Mouse (Mus musculus) lung, embryonic 16.5 days (tissue): ENCODE measurements around the gene Cend1. TPM values are rescaled to one million over a fixed set of nuclear protein-coding genes. Genes with fewer than 3 reads are reported as not detected.

Experiments used
- ATAC-seq: fragments of 200-750 bp; cut with Nextera tagmentation; 2 replicates; pipeline ENCODE4 v1.8.0; 2017; ENCODE audit warnings: low read depth, mild to moderate bottlenecking, moderate library complexity
- H3K27ac ChIP-seq: fragments of 300-500 bp; sonication (generic); 2 replicates; pipeline ENCODE4 v1.5.1; 2014; ENCODE audit warnings: mild to moderate bottlenecking, control low read depth, low read length
- H3K27me3 ChIP-seq: fragments of 300-500 bp; sonication (generic); 2 replicates; pipeline ENCODE4 v1.6.1; 2014; ENCODE audit warnings: low read depth, low read length, mixed read lengths; ENCODE audit not compliant: control insufficient read depth, insufficient read depth
- H3K36me3 ChIP-seq: fragments of 300-500 bp; sonication (generic); 2 replicates; pipeline ENCODE4 v1.6.1; 2014; ENCODE audit warnings: low read length; ENCODE audit not compliant: control insufficient read depth, insufficient read depth
- H3K4me1 ChIP-seq: fragments of 300-500 bp; sonication (generic); replicated peaks from 2 replicates; pipeline ENCODE4 v1.6.1; 2014; ENCODE audit warnings: low read length, mixed read lengths; ENCODE audit not compliant: control insufficient read depth, insufficient read depth
- H3K4me2 ChIP-seq: fragments of 300-500 bp; sonication (generic); 2 replicates; pipeline ENCODE4 v1.6.1; 2014; ENCODE audit warnings: low read depth, low read length, control low read depth
- H3K4me3 ChIP-seq: fragments of 300-500 bp; sonication (generic); 2 replicates; pipeline ENCODE4 v1.5.1; 2014; ENCODE audit warnings: mild to moderate bottlenecking, low read length, control low read depth
- H3K9ac ChIP-seq: fragments of 300-500 bp; sonication (generic); 2 replicates; pipeline ENCODE4 v1.6.1; 2014; ENCODE audit warnings: low read length, control low read depth
- H3K9me3 ChIP-seq: fragments of 300-500 bp; sonication (generic); 2 replicates; pipeline ENCODE4 v1.6.1; 2016; ENCODE audit warnings: low read length; ENCODE audit not compliant: control insufficient read depth
- WGBS: fragments of 180-500 bp; shearing (Covaris S2); extraction: QIAGEN DNeasy Blood & Tissue Kit; methylation state at CpG from one replicate; pipeline ENCODE4 v1.1.7; 2014; 5-methylcytosine and 5-hydroxymethylcytosine counted together
- polyA plus RNA-seq: library from polyadenylated mRNA; unstranded; fragments of >200 nt; fragmentation: Nextera tagmentation; extraction: Ambion mirVana; gene quantifications from 2 replicates; pipeline ENCODE4 v1.2.1, GENCODE M21; 2015

Cend1 gene
- polyA plus RNA-seq, 1 experiment from 2014 or later = 0.79 TPM

- ATAC-seq = no peak
- no peaks in the 10 kb centered on the region for H3K4me1 ChIP-seq
- no peaks in the 10 kb centered on the region for H3K9me3 ChIP-seq
- no peaks in the 10 kb centered on the region for H3K36me3 ChIP-seq
- 65% methylated on average over 4 of the region's 4 CpGs for WGBS
- H3K4me3 ChIP-seq = no peak overlapping the region
- no peak overlapping the region for H3K27ac ChIP-seq
- no peaks in the 10 kb centered on the region for H3K27me3 ChIP-seq
- no peak overlapping the region for H3K4me2 ChIP-seq
- H3K9ac ChIP-seq = no peak overlapping the region
Measured at GRCm38 (mm10) chr7:141423811-141424210, 5.5 kb downstream of the Cend1 start.

DNA sequence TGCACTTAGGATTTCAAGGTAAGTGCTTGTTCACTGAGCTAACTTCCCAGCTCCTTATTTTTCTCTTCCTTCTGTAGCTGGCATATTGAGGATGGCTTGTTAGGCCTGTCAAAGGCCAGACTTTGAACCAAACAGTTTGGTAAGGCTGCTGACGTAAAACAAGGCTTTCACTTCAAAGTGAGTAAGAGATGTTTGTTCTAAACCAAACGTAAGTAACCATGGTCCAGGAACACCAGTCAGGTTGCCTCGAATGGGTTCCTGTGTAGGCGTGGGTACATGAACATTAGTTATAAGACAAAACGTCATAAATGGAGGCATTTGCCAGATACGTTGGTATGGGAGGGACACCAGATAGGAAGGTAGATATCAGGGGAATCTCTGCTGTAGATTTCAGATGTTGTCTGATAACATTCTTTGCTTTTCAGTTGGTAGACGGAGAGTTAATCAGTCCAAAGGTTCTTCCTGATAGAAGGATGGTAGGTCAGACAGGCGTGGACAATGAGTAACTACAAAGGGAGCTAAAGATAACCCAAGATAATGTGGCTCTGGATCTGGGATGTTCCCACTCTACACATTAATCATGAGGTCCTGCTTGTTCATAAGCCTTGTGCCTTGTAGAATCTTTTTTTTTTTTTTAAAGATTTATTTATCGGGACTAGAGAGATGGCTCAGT, 9.1 kb downstream of the Cend1 start:
- WGBS = 67% methylated on average over 9 of the region's 9 CpGs
- no peak overlapping the region for H3K4me2 ChIP-seq

GRCm38 (mm10) chr7:141418970-141419369, 10.3 kb downstream of the Cend1 start:
- no peak for ATAC-seq
- Histone ChIP-seq H3K4me2 (no peak overlapping the region), H3K9me3 (no peaks in the 10 kb centered on the region), H3K27me3 (no peaks in the 10 kb centered on the region), H3K27ac (no peak overlapping the region), H3K9ac (no peak overlapping the region), H3K36me3 (no peaks in the 10 kb centered on the region), H3K4me1 (peaks cover 4% of the 10 kb centered on the region; the same call in 1 of the 2 replicates), H3K4me3 (no peak overlapping the region)
- 60% methylated on average over 7 of the region's 7 CpGs for WGBS

More for the DNA sequence above, 9.1 kb downstream of the Cend1 start:
- Histone ChIP-seq H3K9me3 (no peaks in the 10 kb centered on the region), H3K36me3 (no peaks in the 10 kb centered on the region), H3K27ac (no peak overlapping the region), H3K4me1 (no peaks in the 10 kb centered on the region), H3K9ac (no peak overlapping the region), H3K4me3 (no peak overlapping the region), H3K27me3 (no peaks in the 10 kb centered on the region)
- ATAC-seq = no peak

DNA sequence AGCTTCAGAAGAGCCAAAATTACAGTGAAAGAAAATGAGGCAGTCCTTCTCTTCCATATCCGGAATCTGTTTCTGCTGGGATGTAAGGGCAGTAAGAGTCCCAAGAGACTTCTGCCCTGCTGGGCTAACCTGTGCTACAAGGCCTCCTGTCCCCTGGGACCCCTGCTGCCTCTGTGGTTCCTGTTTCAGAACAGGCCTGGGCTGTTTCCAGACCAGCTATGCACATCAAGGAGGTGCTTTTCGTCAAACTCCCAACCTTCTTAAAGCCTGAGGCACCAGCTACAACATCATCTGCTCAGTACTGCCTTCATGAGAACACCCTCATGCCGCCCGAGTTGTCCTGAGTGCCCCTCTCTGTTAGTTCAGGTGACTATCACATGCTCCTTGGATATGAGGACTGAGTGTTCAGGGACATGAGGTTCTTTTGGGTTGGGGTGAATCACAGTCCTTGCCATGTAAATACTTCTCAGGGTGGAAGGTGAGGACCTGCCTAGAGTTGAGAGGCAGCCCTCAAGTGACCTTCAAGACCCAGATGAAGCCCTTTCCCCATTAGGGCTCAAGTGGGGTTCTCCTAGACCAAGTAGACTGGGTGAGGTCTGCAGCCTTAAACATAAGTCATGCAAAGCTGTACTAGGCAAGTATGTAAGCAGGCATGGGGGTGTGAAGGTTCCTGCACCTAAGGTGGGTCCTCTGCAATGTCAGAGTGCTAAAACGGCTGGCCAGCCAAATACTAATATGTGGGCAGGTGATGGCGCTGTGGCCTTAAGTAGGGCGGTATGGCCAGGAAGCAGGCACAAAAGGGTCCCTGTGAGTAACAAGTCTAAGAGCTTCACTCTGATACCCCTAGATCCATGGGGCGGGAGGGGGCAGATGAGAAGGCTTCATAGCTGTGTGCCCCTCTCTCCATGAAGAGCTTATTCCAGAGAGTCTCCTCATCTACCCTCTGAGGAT, 11.3 kb downstream of the Cend1 start:
- H3K27me3 ChIP-seq = no peaks in the 10 kb centered on the region
- H3K9me3 ChIP-seq = no peaks in the 10 kb centered on the region
- no peaks in the 10 kb centered on the region for H3K36me3 ChIP-seq
- H3K9ac ChIP-seq = no peak overlapping the region
- no peak overlapping the region for H3K4me2 ChIP-seq
- WGBS = 66% methylated on average over 8 of the region's 8 CpGs
- peaks cover 7% of the 10 kb centered on the region; the same call in 1 of the 2 replicates for H3K4me1 ChIP-seq
- no peak for ATAC-seq
- H3K4me3 ChIP-seq = no peak overlapping the region
- H3K27ac ChIP-seq = no peak overlapping the region

- no peak for ATAC-seq
- no peak overlapping the region for H3K4me2 ChIP-seq
- H3K4me3 ChIP-seq = no peak overlapping the region
- H3K9ac ChIP-seq = no peak overlapping the region
- peaks cover 10% of the 10 kb centered on the region; the same call in 1 of the 2 replicates for H3K4me1 ChIP-seq
- no peaks in the 10 kb centered on the region for H3K36me3 ChIP-seq
- no peaks in the 10 kb centered on the region for H3K27me3 ChIP-seq
- H3K27ac ChIP-seq = no peak overlapping the region
- WGBS = 74% methylated on average over 6 of the region's 6 CpGs
- no peaks in the 10 kb centered on the region for H3K9me3 ChIP-seq
Measured at GRCm38 (mm10) chr7:141416144-141416841, 13.0 kb downstream of the Cend1 start.

DNA sequence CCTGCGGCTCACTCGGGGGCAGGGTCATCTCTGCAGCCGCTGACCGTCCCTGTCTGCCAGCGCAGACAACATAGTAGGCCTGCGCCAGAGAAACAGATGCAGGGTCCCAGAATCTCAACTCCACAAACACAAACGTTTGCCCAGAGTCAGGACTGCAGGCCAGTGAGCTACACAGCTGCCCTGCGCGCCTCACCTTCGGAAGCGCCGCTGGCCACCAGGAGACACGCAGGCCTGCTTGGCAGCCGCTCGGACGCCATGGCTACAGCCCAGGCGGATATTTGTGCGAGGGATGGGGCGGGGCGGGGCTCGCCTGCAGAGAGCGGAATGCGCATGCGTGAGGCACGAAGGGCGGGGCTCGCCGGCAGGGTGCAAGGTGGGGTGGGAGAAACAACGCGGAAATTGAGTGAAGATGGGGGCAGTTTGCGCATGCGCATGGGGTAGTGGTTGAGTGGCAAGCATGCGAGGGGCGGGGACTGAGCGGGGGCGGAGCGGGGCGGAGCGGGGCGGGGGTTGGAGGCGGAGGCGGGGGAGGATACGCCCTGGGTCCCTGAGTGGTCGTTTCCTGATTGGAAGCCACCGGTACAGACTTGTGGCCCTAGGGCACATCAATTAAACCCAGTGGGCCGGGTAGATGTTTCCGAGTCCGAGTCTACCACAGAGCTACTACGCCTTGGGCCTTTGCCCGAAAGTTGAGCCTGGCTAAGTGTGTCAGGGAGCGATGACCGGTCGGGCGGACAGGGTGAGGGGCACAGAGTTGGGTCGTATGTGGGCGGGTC, 15.3 kb downstream of the Cend1 start, which contains the start of gene Gatd1:
Gene Gatd1, minus strand, starts transcription at position 328 of the 776 bp plus-strand sequence.
- peak within 1 kb of the TSS; percentile 97 for H3K9ac ChIP-seq
- H3K4me2 ChIP-seq = peak within 1 kb of the TSS; percentile 84
- ATAC-seq = peak; percentile 95
- peak within 1 kb of the TSS; percentile 86 for H3K4me3 ChIP-seq
- H3K27me3 ChIP-seq = no peaks in the 10 kb centered on the region
- WGBS = under 1% methylated on average over 45 of the region's 56 CpGs
- peak within 1 kb of the TSS; percentile 86 for H3K27ac ChIP-seq
- H3K4me1 ChIP-seq = peaks cover 12% of the 10 kb centered on the region; the same call in 1 of the 2 replicates
- peaks cover 5% of the 10 kb centered on the region for H3K36me3 ChIP-seq
- H3K9me3 ChIP-seq = no peaks in the 10 kb centered on the region

DNA sequence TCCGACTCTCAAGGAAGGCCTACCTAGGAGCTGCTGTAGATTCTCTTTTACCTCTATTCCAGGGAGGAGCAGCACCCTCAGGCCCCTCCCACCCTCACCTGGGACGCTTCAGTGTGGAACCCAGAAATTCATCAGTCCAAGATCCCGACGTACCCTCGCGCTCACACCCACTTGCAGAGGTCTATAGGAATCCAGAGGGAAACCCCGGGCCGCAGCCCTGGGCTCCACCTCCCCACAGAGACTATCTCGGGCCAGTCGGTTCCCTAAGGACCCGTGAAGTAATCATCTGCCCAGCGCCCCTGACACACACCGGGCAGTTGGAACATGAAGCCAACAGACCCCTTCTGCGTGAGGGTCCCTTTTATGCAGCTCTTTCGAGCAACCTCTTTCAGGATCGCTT, 16.0 kb downstream of the Cend1 start:
- Histone ChIP-seq H3K27ac (peak overlapping the region; percentile 86), H3K4me2 (peak overlapping the region; percentile 78), H3K27me3 (no peaks in the 10 kb centered on the region), H3K9ac (peak overlapping the region; percentile 97), H3K4me3 (peak overlapping the region; percentile 86), H3K36me3 (peaks cover 8% of the 10 kb centered on the region), H3K4me1 (peaks cover 13% of the 10 kb centered on the region; the same call in 1 of the 2 replicates), H3K9me3 (no peaks in the 10 kb centered on the region)
- peak; percentile 14 for ATAC-seq
- WGBS = 3% methylated on average over 16 of the region's 16 CpGs

DNA sequence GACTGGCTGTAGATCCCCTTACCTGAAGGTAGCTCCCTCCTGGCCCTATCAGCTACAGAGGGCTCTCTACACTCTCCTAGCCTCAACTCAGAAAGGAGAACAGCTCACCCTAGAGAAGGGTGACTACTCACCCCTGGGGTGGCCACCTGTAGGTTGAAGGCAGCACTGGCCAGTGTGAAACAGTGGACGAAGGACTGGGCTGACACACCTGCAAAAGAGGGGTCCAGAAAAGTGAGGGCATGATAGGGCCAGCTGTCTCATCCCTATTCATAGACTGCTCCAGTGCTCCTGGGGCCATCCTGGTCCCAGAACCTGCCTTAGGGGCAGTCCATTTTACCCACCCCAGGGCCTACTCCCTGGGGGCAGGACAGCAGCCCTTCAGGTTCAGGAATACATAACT, 17.6 kb downstream of the Cend1 start:
- Histone ChIP-seq H3K4me1 (peaks cover 13% of the 10 kb centered on the region; the same call in 1 of the 2 replicates), H3K9ac (no peak overlapping the region), H3K4me3 (no peak overlapping the region), H3K27ac (no peak overlapping the region), H3K27me3 (no peaks in the 10 kb centered on the region), H3K36me3 (peaks cover 12% of the 10 kb centered on the region), H3K9me3 (no peaks in the 10 kb centered on the region), H3K4me2 (no peak overlapping the region)
- ATAC-seq = no peak
- WGBS = 90% methylated on average over 1 of the region's 1 CpGs
